Mouse (Mus musculus): Measurements from ENCODE around the gene Cux1.

Cux1 gene

GRCm38 (mm10) chr5:136385161-136385560 lies 182.1 kb downstream of the Cux1 start:
- DNase-seq (ENCODE audit: extremely low spot score, low spot score) = no peak

DNA sequence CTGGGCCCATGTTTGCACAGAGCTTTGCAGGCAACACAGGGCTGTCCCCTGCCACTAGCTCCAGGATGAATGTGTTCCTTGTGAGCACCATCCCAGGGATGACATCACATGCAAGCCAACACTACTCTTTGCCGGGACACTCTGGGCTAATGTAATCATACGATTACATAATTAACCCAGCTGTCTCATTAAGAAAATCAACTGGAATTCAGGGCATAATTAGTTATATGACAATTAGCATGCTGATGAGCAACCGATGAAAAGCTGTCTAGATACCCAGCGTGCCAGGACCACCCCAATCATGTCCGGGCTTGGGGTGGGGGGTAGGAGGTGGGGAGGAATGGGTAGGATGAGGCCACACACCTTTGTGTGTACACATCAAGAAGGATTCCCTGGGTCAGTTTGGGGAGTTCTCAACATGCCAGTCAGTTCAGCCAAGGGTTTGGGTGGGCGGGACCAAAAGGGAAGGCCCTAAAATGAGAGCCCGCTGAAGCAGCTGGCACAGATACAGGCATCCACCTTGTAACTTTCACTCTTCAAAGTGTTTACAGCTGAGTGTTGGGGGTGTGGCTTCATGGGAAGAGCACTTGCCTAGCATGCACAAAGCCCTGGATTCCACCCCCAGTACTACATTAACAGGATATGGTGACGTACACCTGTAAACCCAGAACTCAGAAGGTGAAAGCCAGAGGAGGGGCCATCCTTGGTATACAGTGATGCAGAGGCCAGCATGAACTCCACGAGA lies 184.9 kb downstream of the Cux1 start:
- DNase-seq (ENCODE audit: extremely low spot score, low spot score) = no peak

- DNase-seq (ENCODE audit: extremely low spot score, low spot score) = no peak
Measured at GRCm38 (mm10) chr5:136379405-136379804, 187.9 kb downstream of the Cux1 start.

DNA sequence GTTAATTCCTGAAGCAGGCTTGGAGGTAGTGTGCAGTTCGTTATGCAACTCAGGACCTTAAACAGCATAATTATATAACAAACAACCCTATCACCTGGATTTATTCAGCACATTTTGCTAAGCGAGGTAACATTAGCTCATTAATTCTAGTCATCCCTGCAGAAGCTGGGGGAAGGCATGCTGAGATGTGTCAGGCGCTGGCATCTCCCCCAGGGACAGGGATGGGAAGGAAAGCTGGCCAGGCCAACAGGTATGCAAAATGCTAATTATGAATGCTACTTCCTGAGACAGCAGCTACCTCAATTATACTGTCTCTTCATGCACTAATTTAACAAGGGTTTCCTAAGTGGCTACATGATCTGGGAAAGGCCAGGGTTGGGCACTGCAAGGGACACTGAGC lies 190.2 kb downstream of the Cux1 start:
- no peak for DNase-seq (ENCODE audit: extremely low spot score, low spot score)

- no peak for DNase-seq (ENCODE audit: extremely low spot score, low spot score)
Measured at GRCm38 (mm10) chr5:136375350-136375749, 191.9 kb downstream of the Cux1 start.

- no peak for DNase-seq (ENCODE audit: extremely low spot score, low spot score)
Measured at GRCm38 (mm10) chr5:136372276-136372675, 195.0 kb downstream of the Cux1 start.

DNA sequence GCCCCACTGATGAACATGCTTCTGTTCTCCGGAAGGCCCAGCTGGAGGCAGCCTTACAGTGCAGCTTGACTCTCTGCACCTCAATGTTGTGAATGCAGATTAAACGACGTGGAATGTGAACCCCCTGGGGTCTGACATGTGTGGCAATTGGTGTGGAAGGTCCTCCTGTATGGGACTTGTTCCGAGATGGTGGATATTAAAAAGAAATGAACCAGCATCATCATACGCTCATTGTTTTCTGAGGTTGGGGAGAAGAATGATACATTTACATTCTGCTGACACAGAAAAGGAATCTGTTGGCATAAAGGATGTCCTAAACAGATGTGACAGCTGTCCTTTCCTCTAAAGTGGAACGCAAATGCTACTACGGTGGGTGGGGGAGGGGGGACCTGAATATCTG lies 203.9 kb downstream of the Cux1 start:
- DNase-seq (ENCODE audit: extremely low spot score, low spot score) = no peak

DNA sequence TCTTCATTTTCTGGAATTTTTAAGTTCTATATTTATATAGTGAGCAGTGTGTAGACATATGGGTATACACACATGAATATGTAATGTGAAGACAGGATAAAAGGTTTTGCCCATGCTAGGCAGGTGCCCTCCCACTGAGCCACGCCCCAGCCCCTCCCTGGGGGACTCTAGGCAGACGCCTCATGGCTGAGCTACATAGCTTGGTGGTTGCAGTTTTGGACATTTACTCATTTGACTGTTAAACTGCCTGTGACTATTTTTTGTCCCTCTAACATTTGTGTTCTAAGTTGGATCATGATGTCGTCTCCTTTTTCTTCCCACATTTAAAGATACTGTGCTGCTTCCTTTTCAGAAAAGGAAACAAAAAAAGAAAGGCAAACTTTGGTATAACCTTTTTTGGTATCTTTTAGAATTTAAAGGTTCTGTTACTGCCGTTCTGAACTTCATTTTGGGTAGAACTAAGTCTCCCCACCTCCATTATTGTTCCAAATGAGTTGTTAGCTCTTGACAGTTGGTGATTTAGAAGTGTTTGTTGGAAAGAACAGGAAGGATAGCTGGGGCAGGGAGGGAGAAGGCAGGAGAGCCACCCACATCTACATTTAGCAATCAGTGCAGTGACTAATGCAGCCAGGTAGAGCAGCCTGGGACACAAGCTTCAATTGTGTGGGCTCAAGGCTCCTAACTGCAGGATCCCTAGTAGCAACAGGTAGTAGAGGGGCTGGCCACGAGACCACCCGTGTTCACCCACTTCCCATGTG lies 204.6 kb downstream of the Cux1 start:
- DNase-seq (ENCODE audit: extremely low spot score, low spot score) = no peak

- DNase-seq (ENCODE audit: extremely low spot score, low spot score) = no peak
Measured at GRCm38 (mm10) chr5:136362021-136362420, 205.3 kb downstream of the Cux1 start.

- DNase-seq (ENCODE audit: extremely low spot score, low spot score) = no peak
Measured at GRCm38 (mm10) chr5:136357227-136357626, 210.1 kb downstream of the Cux1 start.

DNA sequence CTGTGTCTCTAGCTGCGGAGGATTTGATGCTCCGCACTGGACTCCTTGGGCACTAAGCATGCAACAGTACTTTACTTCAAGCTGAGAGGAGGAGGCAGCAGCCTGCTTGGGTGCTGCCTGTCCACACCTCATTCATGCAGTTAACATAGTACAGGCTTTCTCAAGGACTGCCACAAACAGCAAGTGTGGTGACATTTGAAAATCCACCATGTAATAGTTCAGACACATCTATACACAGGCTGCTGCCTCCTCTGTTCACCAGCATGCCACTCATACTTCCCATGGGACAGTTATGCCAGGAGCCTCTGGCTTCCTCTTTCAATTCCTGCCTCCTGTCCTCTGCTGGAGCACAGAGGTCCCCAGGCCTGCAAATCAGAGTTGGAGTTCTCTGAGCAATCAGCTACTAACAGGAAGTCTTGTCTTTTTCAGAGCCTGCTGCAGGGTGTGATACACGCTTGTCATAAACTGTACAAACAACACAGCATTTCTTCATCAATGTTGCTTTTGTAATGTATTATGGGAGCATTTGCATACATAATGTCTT lies 211.6 kb downstream of the Cux1 start:
- DNase-seq (ENCODE audit: extremely low spot score, low spot score) = no peak

GRCm38 (mm10) chr5:136354729-136355128 lies 212.6 kb downstream of the Cux1 start:
- no peak for DNase-seq (ENCODE audit: extremely low spot score, low spot score)

DNA sequence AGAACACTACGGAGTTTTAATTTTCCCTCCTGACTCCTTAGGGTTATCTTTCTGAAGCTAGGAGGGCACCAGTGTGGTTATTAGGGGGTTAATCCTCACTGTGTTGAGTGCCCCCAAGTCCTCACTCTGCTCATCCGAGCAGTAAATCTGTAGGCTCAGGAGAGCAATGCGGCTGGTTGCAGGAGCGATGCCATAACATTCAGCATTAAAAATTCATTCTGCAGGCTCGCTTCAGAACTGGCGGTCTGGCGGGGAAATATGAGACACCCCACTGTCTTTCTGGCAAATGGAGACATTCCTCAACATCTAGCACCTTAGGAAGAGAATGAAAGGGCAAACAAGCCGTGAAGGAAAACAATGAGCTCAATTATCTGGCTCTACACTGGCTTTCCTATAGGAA lies 214.2 kb downstream of the Cux1 start:
- no peak for DNase-seq (ENCODE audit: extremely low spot score, low spot score)

GRCm38 (mm10) chr5:136343156-136343890 lies 224.0 kb downstream of the Cux1 start:
- no peak for DNase-seq (ENCODE audit: extremely low spot score, low spot score)

DNA sequence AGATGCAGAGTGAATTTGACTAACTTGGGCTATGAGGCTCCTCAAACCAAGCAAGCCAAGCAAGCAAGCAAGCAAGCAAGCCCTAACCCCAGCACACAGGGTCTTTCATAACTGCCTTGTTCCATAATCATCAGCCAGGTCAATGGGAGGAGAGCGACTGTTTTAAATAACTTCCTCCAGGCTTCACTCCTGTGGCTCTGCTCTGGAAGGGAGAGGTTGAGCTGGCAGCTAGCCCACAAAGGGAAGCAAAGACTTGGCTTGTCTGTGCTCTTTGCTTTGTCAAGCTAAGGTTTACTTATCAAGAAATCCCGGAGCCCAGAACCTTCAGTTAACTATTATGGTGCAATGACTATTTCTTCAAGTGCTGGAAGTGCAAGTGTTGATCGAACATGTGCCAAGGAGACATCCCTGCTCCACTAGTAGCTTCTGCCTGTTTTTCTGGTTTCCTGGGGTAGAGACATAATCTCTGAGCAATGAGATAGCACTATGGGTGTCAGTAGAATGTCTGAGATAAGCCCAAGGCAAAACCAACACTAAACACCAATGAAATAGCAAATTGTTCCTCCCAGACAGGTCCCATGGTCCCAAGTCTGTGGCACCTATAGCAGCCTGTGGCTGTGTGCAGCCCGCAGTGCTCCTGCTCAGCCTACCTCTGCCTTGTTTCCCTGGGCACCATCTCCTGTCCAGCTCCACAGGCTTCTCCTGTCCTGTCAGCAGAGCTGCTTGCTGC lies 230.3 kb downstream of the Cux1 start:
- no peak for DNase-seq (ENCODE audit: extremely low spot score, low spot score)

DNA sequence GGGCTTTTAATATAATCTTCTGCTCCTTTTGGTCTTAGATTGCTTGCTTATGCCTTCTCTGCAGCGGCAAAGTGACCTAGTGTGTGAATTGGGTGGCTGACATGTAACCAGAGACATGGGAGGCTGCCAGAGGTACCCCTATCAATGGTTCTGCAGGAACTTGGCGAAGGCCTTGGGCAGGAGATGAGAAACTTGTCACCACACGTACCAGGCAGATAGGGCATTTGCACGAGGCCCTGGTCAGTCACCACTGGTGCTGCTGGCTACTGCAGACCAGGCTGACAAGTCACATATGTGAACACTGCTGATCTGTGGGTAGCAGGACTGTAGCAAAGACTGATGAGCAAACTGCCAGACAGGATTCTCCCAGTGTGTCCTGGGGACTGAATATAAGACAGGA lies 231.6 kb downstream of the Cux1 start:
- no peak for DNase-seq (ENCODE audit: extremely low spot score, low spot score)

DNA sequence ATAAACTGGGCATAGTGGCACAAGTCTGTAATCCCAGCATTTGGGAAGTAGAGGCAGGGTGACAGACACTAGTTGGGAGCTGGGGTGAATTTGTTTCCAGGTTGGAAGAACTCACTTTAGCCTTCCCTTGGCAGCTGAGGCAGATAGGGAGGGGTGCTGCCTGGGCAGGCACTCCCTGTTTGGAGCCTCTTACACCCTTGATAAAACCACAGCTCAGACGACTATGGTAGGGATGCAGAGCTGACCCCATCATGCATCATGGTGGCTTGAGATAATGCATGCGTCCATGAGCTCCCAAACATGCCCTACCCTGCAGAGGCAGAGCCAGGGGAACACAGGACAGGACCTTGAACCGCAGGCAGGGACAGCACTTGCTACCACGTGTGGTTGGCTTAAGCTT lies 232.5 kb downstream of the Cux1 start:
- DNase-seq (ENCODE audit: extremely low spot score, low spot score) = no peak

DNA sequence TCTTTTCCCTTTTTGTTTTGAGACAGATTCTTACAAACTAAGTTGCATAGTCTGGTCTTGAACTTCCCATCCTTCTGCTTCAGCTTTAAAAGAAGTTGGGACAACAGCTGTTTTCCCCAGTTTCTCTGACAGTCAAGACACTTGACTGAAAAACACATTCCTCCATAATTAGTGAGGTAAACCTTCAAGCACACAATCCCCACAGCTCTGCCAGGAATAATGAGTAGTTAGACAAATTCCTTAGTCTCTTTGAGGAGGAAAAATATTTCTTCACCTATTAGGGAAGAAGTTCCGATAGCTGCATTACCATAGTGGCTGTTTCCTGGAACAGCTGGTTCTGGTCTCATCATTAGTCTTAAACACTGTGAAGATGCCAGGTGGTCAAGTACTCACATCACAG lies 233.2 kb downstream of the Cux1 start:
- DNase-seq (ENCODE audit: extremely low spot score, low spot score) = no peak

- no peak for DNase-seq (ENCODE audit: extremely low spot score, low spot score)
Measured at GRCm38 (mm10) chr5:136332786-136333462, 234.4 kb downstream of the Cux1 start.

DNA sequence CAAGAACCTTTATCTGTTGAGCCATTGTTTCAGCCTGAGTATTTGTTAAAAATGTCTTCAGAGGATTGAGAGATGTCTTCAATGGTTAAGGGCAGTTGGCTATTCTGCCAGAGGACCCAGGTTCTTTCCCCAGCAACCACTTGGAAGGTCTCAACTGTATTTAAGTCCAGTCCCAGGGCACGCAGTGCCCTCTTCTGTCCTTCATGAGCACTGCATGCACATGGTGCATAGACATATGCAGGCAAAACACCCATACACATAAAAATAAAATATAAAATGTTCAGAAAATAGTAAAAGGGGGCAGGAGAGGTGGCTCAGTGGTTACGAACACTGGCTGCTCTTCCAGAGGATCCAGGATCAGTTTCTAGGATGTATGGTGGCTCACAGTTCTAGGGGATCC lies 239.6 kb downstream of the Cux1 start:
- no peak for DNase-seq (ENCODE audit: extremely low spot score, low spot score)

- DNase-seq (ENCODE audit: extremely low spot score, low spot score) = no peak
Measured at GRCm38 (mm10) chr5:136326626-136327025, 240.7 kb downstream of the Cux1 start.
